Mouse (Mus musculus): ENCODE results near the gene Il3.
A peak's percentile ranks its signal among the peaks of the same experiment; 100 is the strongest.

The Il3 gene

DNA sequence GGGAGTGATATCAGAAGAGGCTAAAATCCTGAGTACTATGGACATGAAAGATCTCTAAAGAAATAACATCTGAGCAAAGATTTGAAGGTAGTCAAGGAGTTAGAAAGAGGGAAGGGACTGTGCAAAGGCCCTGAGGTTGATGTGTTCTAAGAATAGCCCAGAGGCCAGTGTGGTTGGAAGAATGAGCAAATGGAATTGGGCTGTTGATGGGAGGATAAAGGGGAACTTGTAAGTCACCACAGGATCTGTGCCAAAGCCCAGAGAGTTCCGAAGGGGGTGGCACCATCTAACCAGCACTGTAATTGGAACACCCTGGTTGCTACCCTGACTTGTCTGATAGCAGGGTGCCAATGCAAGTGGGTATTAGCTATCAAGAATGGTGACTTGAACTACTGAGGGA, 47.9 kb downstream of the Il3 start:
- peak; percentile 54 for DNase-seq (ENCODE audit: extremely low read depth, low read depth)

DNA sequence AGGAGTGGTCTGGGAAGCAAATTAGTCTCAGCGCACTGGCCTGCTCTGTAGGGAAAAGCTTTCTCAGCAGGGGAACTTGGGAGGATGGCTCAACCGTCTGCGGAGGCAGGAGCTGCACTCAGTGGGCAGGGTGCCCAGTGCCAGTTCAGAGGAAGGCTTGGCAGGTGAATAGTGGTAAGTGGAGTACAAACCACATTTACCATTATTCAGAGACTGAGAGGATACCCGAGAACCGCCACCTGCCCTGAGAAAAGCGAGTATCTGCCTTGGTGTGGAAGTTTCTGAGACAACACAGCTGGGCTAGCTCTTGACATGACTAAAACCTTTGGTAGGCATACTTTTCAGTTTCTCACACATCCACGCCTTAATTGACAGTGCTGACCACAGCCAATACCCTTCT, 49.7 kb downstream of the Il3 start:
- no peak for DNase-seq (ENCODE audit: extremely low read depth, low read depth)

DNA sequence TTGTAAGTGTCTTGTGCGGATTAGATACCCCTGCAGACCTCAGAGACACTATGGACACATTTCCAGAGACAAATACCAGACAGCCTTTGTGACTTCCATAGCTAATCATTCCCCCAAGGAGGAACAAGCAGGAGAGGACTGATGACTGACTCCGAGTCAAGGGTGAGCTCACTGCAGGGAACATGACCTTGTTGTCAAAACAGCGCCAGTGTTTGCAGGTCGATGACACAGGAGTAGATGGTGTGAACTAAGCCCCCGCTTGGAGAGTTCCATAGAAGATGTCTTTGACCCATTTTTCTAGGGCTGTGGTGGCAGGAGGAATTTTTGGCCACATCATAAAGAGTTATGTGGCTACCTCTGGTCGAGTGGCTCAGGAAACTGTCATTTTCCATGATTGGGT, 51.0 kb downstream of the Il3 start:
- no peak for DNase-seq (ENCODE audit: extremely low read depth, low read depth)

All from MEL-GATA-1-ER (cell line).